In the genomic region with DNA sequence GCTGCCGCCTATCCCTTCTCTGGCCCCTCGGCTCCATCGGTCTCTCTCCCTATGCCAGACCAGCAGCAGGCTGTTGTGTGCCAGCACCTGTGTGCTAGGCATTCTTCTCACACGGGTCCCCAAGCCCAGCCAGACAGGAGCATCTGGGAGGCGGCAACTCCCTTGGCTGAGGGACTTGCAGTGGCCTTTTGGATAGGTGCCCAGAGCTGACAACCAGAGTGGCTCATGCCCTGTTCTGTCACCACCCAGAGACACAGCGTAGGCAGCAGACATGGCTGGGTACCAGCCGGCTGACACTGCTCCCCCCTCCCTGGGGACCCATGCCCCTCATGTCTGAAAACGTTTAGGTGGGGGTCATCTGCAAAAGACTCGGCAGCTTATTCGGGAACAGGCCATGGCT, we compare ENCODE assay signal across 10 mouse cellular contexts.
DNase-seq lines count a peak whose midpoint lies in the region; ATAC-seq lines count a peak whose summit lies in the region.
"Had no signal": no experiment of that assay in that cellular context is flagged by ENCODE, and none has a peak within 500 bp of the region (broad histone marks: within the 10 kb centered on the region; RNA-seq: fewer than 3 reads in every experiment).

No protein-coding gene starts in this region.

- peaks cover 37% of the 10 kb centered on the region for H3K4me1 ChIP-seq in hindbrain, embryonic 14.5 days (replicated peaks; ENCODE audit: control insufficient read depth, insufficient read depth, low read length)

- ATAC-seq in hindbrain, embryonic 14.5 days (ENCODE audit: low FRiP score) = peak; percentile 71; the same call in 1 of the 2 replicates
- no peak for ATAC-seq in erythroblast, adult 5-6 weeks (replicated peaks; ENCODE audit: low FRiP score, poor library complexity, severe bottlenecking)

- no peak overlapping the region for H3K4me3 ChIP-seq in hindbrain, embryonic 14.5 days (replicated peaks; ENCODE audit: low read length)
- H3K4me3 ChIP-seq: lung, embryonic 15.5 days had no signal

- no peaks in the 10 kb centered on the region for H3K9me3 ChIP-seq in hindbrain, embryonic 14.5 days (ENCODE audit: control insufficient read depth, low read length)
- H3K9me3 ChIP-seq: lung, embryonic 15.5 days had no signal

- H3K4me2 ChIP-seq in hindbrain, embryonic 14.5 days (replicated peaks) = no peak overlapping the region
- H3K4me2 ChIP-seq: lung, embryonic 15.5 days had no signal

- peak; percentile 26 for DNase-seq in layer of hippocampus, adult 11-12 months (ENCODE audit: low spot score)
- no peak for DNase-seq in layer of hippocampus, postnatal 36 days
- peak; percentile 20 for DNase-seq in cerebellum, adult 11 months
- DNase-seq in cerebellum, postnatal 25 days = peak; percentile 59 to 74
- peak; percentile 63 for DNase-seq in hindbrain, embryonic 14.5 days (ENCODE audit: low spot score)
- no peak for DNase-seq in adrenal gland, postnatal 25 days
- no peak for DNase-seq in lung, postnatal 25 days (ENCODE audit: low spot score)

- WGBS in hindbrain, embryonic 14.5 days = 48% methylated on average over 10 of the region's 10 CpGs

- H3K27me3 ChIP-seq in hindbrain, embryonic 14.5 days (ENCODE audit: control insufficient read depth, insufficient read depth, low read length) = no peaks in the 10 kb centered on the region
- H3K27me3 ChIP-seq: lung, embryonic 15.5 days had no signal

- no peak overlapping the region for H3K27ac ChIP-seq in hindbrain, embryonic 14.5 days
- H3K27ac ChIP-seq: kidney, postnatal 0 days; lung, embryonic 15.5 days had no signal

- no peak overlapping the region for H3K9ac ChIP-seq in hindbrain, embryonic 14.5 days
- H3K9ac ChIP-seq: lung, embryonic 15.5 days had no signal

- no peaks in the 10 kb centered on the region for H3K36me3 ChIP-seq in hindbrain, embryonic 14.5 days (replicated peaks; ENCODE audit: control insufficient read depth, insufficient read depth)
- H3K36me3 ChIP-seq: lung, embryonic 15.5 days had no signal

Comparison
In these comparisons a context has a peak if more than half of its experiments do, and no peak if none do; other contexts are left out.
1. DNase-seq: peak in layer of hippocampus, adult 11-12 months (single experiment), cerebellum, adult 11 months (single experiment), cerebellum, postnatal 25 days (2 of 2) and hindbrain, embryonic 14.5 days (single experiment); none in layer of hippocampus, postnatal 36 days (0 of 2), adrenal gland, postnatal 25 days (single experiment) and lung, postnatal 25 days (single experiment).